Mouse (Mus musculus): ENCODE measurements at regions not wholly inside any gene's neighbourhood (a gene's known extent, or its start where the extent isn't known, plus 50 kb on each side); places are given as distances from the start of the nearest gene placed in this dataset.
"Not testable (repeated sequence)": the region's sequence is repeated elsewhere in the genome, so short reads cannot be mapped to it uniquely, and the experiment has no call there.

GRCm38 (mm10) chr10:111354607-111355006, 56.1 kb downstream of the Bbs10 start:
- DNase-seq (ENCODE audit: low spot score in 2 of 2), result peak in 1 of 2 experiments; percentile 34

GRCm38 (mm10) chr10:111358340-111358739, 59.9 kb downstream of the Bbs10 start:
- DNase-seq (ENCODE audit: low spot score in 2 of 2), result not testable (repeated sequence)

- DNase-seq (ENCODE audit: low spot score in 2 of 2), result no peak
These were observed 63.4 kb downstream of the Bbs10 start for GRCm38 (mm10) chr10:111361749-111362435.

GRCm38 (mm10) chr10:111363729-111364617, 65.5 kb downstream of the Bbs10 start:
- no peak for DNase-seq (ENCODE audit: low spot score in 2 of 2)

GRCm38 (mm10) chr10:111365011-111365410, 66.5 kb downstream of the Bbs10 start:
- DNase-seq (ENCODE audit: low spot score in 2 of 2), result no peak

- DNase-seq (ENCODE audit: low spot score in 2 of 2), result not testable (repeated sequence)
These were observed 70.6 kb downstream of the Bbs10 start for GRCm38 (mm10) chr10:111369046-111369445.

GRCm38 (mm10) chr10:111378047-111378618, 79.7 kb downstream of the Bbs10 start:
- DNase-seq (ENCODE audit: low spot score in 2 of 2), result no peak

- peak; percentile 69 to 82 for DNase-seq (ENCODE audit: low spot score in 2 of 2)
These were observed 83.2 kb downstream of the Bbs10 start for GRCm38 (mm10) chr10:111381689-111382088.

- peak; percentile 23 to 48 for DNase-seq (ENCODE audit: low spot score in 2 of 2)
These were observed 83.9 kb downstream of the Bbs10 start for GRCm38 (mm10) chr10:111382206-111382930.

GRCm38 (mm10) chr10:111385561-111385960, 87.1 kb downstream of the Bbs10 start:
- DNase-seq (ENCODE audit: low spot score in 2 of 2), result peak; percentile 45 to 49

- no peak for DNase-seq (ENCODE audit: low spot score in 2 of 2)
These were observed 85.0 kb upstream of the Nap1l1 start for GRCm38 (mm10) chr10:111387869-111388538.

- DNase-seq (ENCODE audit: low spot score in 2 of 2), result no peak
These were observed 84.3 kb upstream of the Nap1l1 start for GRCm38 (mm10) chr10:111388545-111389320.

- DNase-seq (ENCODE audit: low spot score in 2 of 2), result peak; percentile 93 to 95
These were observed 83.1 kb upstream of the Nap1l1 start for GRCm38 (mm10) chr10:111389890-111390289.

GRCm38 (mm10) chr10:111394421-111394820, 78.6 kb upstream of the Nap1l1 start:
- DNase-seq (ENCODE audit: low spot score in 2 of 2), result peak; percentile 58 to 61

GRCm38 (mm10) chr10:111405071-111405470, 68.0 kb upstream of the Nap1l1 start:
- no peak for DNase-seq (ENCODE audit: low spot score in 2 of 2)

GRCm38 (mm10) chr10:111408887-111409286, 64.1 kb upstream of the Nap1l1 start:
- DNase-seq (ENCODE audit: low spot score in 2 of 2), result no peak

GRCm38 (mm10) chr10:111409497-111409896, 63.5 kb upstream of the Nap1l1 start:
- DNase-seq (ENCODE audit: low spot score in 2 of 2), result no peak

GRCm38 (mm10) chr10:111410121-111410520, 62.9 kb upstream of the Nap1l1 start:
- no peak for DNase-seq (ENCODE audit: low spot score in 2 of 2)

- no peak for DNase-seq (ENCODE audit: low spot score in 2 of 2)
These were observed 61.5 kb upstream of the Nap1l1 start for GRCm38 (mm10) chr10:111411533-111411932.

- DNase-seq (ENCODE audit: low spot score in 2 of 2), result no peak
These were observed 56.4 kb upstream of the Nap1l1 start for GRCm38 (mm10) chr10:111416611-111417130.
